Mouse (Mus musculus): ENCODE measurements at regions not wholly inside any gene's neighbourhood (a gene's known extent, or its start where the extent isn't known, plus 50 kb on each side); places are given as distances from the start of the nearest gene placed in this dataset.
"Not testable (repeated sequence)": the region's sequence is repeated elsewhere in the genome, so short reads cannot be mapped to it uniquely, and the experiment has no call there.

GRCm38 (mm10) chr9:17987606-17988005, 304.3 kb upstream of the Chordc1 start:
- no peaks in the 10 kb centered on the region for H3K9me3 ChIP-seq (ENCODE audit: low read length)
- H3K27ac ChIP-seq (ENCODE audit: low read depth, low read length), result no peak overlapping the region
- no peaks in the 10 kb centered on the region for H3K4me1 ChIP-seq (ENCODE audit: insufficient read depth)
- H3K4me2 ChIP-seq (ENCODE audit: low read depth), result no peak overlapping the region
- H3K9ac ChIP-seq, result no peak overlapping the region
- DNase-seq, result no peak
- no peak overlapping the region for H3K4me3 ChIP-seq (ENCODE audit: low read depth, low read length)
- H3K36me3 ChIP-seq (ENCODE audit: insufficient read depth), result no peaks in the 10 kb centered on the region
- ATAC-seq, result no peak
- no peaks in the 10 kb centered on the region for H3K27me3 ChIP-seq (ENCODE audit: insufficient read depth, low read length)
- 87% methylated on average over 5 of the region's 5 CpGs for WGBS
- no peak for TF ChIP-seq CTCF (IDR thresholded peaks at IDR 0.05; ENCODE audit: low read depth)

GRCm38 (mm10) chr9:18002557-18002956, 289.4 kb upstream of the Chordc1 start:
- DNase-seq (peak; percentile 34), ATAC-seq (peak; percentile 67)
- Histone ChIP-seq H3K27ac (ENCODE audit: low read depth, low read length) (no peak overlapping the region), H3K9me3 (ENCODE audit: low read length) (no peaks in the 10 kb centered on the region), H3K27me3 (ENCODE audit: insufficient read depth, low read length) (no peaks in the 10 kb centered on the region), H3K9ac (no peak overlapping the region), H3K4me3 (ENCODE audit: low read depth, low read length) (no peak overlapping the region), H3K36me3 (ENCODE audit: insufficient read depth) (no peaks in the 10 kb centered on the region), H3K4me1 (ENCODE audit: insufficient read depth) (no peaks in the 10 kb centered on the region), H3K4me2 (ENCODE audit: low read depth) (no peak overlapping the region)
- peak; percentile 58 for TF ChIP-seq CTCF (IDR thresholded peaks at IDR 0.05; ENCODE audit: low read depth)
- 34% methylated on average over 2 of the region's 2 CpGs for WGBS

- Histone ChIP-seq H3K4me3 (ENCODE audit: low read depth, low read length) (no peak overlapping the region), H3K36me3 (ENCODE audit: insufficient read depth) (no peaks in the 10 kb centered on the region), H3K4me2 (ENCODE audit: low read depth) (no peak overlapping the region), H3K4me1 (ENCODE audit: insufficient read depth) (no peaks in the 10 kb centered on the region), H3K9me3 (ENCODE audit: low read length) (no peaks in the 10 kb centered on the region), H3K9ac (no peak overlapping the region), H3K27ac (ENCODE audit: low read depth, low read length) (no peak overlapping the region), H3K27me3 (ENCODE audit: insufficient read depth, low read length) (no peaks in the 10 kb centered on the region)
- no peak for TF ChIP-seq CTCF (IDR thresholded peaks at IDR 0.05; ENCODE audit: low read depth)
- DNase-seq (no peak), ATAC-seq (no peak)
- 51% methylated on average over 2 of the region's 2 CpGs for WGBS
These were observed 250.6 kb upstream of the Chordc1 start for GRCm38 (mm10) chr9:18041346-18041745.

DNA sequence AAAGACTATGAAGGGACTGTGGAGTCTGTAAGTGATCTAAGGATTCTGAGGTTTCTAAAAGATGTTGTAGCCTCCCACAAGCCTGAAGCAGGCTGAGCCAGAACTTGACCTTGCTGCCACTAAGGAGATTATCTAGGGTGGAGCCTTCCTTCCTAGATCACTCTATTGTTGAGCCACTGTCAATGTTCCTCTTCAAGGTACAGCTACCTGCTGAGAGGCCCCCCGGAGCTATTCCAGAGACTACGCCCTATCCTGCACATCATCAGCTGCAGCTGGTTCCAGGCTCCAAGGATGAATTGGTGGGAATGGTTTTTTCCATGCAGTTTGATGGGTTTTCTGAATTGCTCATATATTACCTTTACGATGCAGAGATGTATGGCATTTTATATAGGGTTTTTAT, 249.3 kb upstream of the Chordc1 start:
- H3K9ac ChIP-seq; H3K4me1 ChIP-seq (ENCODE audit: insufficient read depth); DNase-seq; H3K36me3 ChIP-seq (ENCODE audit: insufficient read depth); ATAC-seq; H3K4me2 ChIP-seq (ENCODE audit: low read depth); H3K4me3 ChIP-seq (ENCODE audit: low read depth, low read length); H3K9me3 ChIP-seq (ENCODE audit: low read length); H3K27ac ChIP-seq (ENCODE audit: low read depth, low read length); H3K27me3 ChIP-seq (ENCODE audit: insufficient read depth, low read length): not testable (repeated sequence)
- WGBS, result 91% methylated on average over 3 of the region's 3 CpGs

- H3K36me3 ChIP-seq (ENCODE audit: insufficient read depth), result no peaks in the 10 kb centered on the region
- no peaks in the 10 kb centered on the region for H3K27me3 ChIP-seq (ENCODE audit: insufficient read depth, low read length)
- no peak for DNase-seq
- ATAC-seq, result no peak
- no peak overlapping the region for H3K9ac ChIP-seq
- no peak overlapping the region for H3K27ac ChIP-seq (ENCODE audit: low read depth, low read length)
- H3K4me1 ChIP-seq (ENCODE audit: insufficient read depth), result no peaks in the 10 kb centered on the region
- no peak overlapping the region for H3K4me3 ChIP-seq (ENCODE audit: low read depth, low read length)
- no peak for TF ChIP-seq CTCF (IDR thresholded peaks at IDR 0.05; ENCODE audit: low read depth)
- H3K4me2 ChIP-seq (ENCODE audit: low read depth), result no peak overlapping the region
- H3K9me3 ChIP-seq (ENCODE audit: low read length), result no peaks in the 10 kb centered on the region
These were observed 215.0 kb upstream of the Chordc1 start for GRCm38 (mm10) chr9:18076942-18077341.

DNA sequence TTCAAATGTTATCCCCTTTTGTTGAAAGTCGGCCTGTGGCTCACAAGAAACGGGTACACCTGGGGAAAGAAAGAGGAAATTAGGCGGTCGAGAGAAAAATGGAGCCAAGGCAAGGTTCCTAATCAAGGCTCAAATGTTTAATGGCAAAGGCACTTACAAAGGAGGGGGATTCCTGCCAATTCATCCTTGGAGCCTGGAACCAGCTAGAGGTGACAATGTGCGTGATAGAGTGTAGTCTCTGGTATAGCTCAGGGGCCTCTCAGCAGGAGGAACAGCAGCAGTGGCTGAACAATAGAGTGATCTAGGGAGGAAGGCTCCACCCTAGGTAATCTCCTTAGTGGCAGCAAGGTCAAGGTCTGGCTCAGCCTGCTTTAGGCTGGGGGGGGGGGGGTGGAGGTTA, 213.5 kb upstream of the Chordc1 start:
- not testable (repeated sequence) for H3K9ac ChIP-seq; H3K4me3 ChIP-seq (ENCODE audit: low read depth, low read length); H3K36me3 ChIP-seq (ENCODE audit: insufficient read depth); DNase-seq; ATAC-seq; H3K9me3 ChIP-seq (ENCODE audit: low read length); H3K27me3 ChIP-seq (ENCODE audit: insufficient read depth, low read length); H3K4me2 ChIP-seq (ENCODE audit: low read depth); H3K27ac ChIP-seq (ENCODE audit: low read depth, low read length); H3K4me1 ChIP-seq (ENCODE audit: insufficient read depth)
- 79% methylated on average over 5 of the region's 5 CpGs for WGBS

DNA sequence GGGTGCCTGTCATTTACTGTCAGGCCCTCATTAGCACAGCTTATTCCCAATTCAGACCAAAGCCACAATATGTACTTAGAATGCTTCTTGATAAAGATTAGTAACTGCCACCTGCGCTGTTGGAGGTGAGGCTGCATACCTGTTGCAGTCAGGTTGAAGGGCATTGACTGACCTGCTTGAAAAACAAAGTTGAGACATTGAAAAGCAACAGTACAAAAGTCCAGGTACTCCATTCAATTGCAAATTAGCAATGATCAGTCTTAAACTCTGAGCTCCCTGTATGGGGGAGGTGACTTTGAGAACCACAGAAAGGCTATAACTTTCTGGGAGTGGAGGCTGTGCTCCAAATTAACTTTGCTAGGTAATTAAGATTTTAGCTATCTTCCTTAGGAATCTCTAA, 212.8 kb upstream of the Chordc1 start:
- 87% methylated on average over 1 of the region's 1 CpGs for WGBS
- H3K9ac ChIP-seq; H3K27me3 ChIP-seq (ENCODE audit: insufficient read depth, low read length); H3K4me1 ChIP-seq (ENCODE audit: insufficient read depth); DNase-seq; H3K9me3 ChIP-seq (ENCODE audit: low read length); ATAC-seq; H3K36me3 ChIP-seq (ENCODE audit: insufficient read depth); H3K27ac ChIP-seq (ENCODE audit: low read depth, low read length); H3K4me3 ChIP-seq (ENCODE audit: low read depth, low read length); H3K4me2 ChIP-seq (ENCODE audit: low read depth): not testable (repeated sequence)

Measured in forebrain, postnatal 0 days (tissue).